Mouse (Mus musculus) heart, postnatal 14 days (tissue): ENCODE measurements around the gene Clip2. TPM values are rescaled to one million over a fixed set of nuclear protein-coding genes. Genes with fewer than 3 reads are reported as not detected.
A peak's percentile ranks its signal among the peaks of the same experiment; 100 is the strongest.

Source experiments
- DNase-seq, 2 experiments: peaks; one replicate each; pipeline ENCODE4 v3.0.0; 2021 to 2022
- intact Hi-C: fragments of 180-260 bp; cut with DNase I; formaldehyde crosslinking; loops from one replicate; pipeline ENCODE4 v1.15.1; 2025
- total RNA-seq, 2 experiments: library from RNA; stranded (reverse); gene quantifications; 2 replicates each; pipeline ENCODE4 v1.2.3; 2021

Gene Clip2
- total RNA-seq, 2 experiments from 2014 or later = 10.2 to 10.3 TPM

DNA sequence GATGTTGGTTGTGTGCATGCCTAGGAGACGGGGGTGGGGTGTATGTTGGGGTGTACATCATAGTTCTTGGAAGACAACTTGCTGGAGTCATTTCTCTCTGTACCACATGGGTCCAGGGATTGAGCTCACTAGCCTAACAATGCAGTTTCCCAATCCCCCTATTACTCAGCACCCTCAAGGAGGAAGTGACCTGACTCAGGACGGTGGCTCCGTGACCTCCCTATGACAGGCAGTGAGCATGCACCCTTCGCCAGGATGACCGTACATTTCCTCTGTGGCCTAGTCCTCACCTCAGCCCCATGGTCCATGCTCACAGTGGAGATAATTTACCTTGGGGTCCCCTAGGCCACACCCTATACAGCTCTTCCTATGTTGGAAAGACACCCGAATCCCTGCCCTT lies 19.8 kb downstream of the Clip2 start:
- intact Hi-C loops = no loop called here
- DNase-seq = no peak

GRCm38 (mm10) chr5:134531585-134531984 lies 20.6 kb downstream of the Clip2 start:
- DNase-seq = no peak
- intact Hi-C loops = no loop called here

GRCm38 (mm10) chr5:134530830-134531229 lies 21.4 kb downstream of the Clip2 start:
- intact Hi-C loops = no loop called here

GRCm38 (mm10) chr5:134528488-134528887 lies 23.7 kb downstream of the Clip2 start:
- intact Hi-C loops = no loop called here
- peak in 1 of 2 experiments; percentile 47 for DNase-seq

More at GRCm38 (mm10) chr5:134530830-134531229, 21.4 kb downstream of the Clip2 start:
- peak; percentile 64 to 77 for DNase-seq

GRCm38 (mm10) chr5:134525971-134526711 lies 26.1 kb downstream of the Clip2 start:
- intact Hi-C loops = no loop called here

GRCm38 (mm10) chr5:134523728-134524127 lies 28.5 kb downstream of the Clip2 start:
- intact Hi-C loops = no loop called here
- DNase-seq = no peak

More at GRCm38 (mm10) chr5:134525971-134526711, 26.1 kb downstream of the Clip2 start:
- no peak for DNase-seq

GRCm38 (mm10) chr5:134522524-134522923 lies 29.7 kb downstream of the Clip2 start:
- intact Hi-C loops = no loop called here
- no peak for DNase-seq

- no peak for DNase-seq
- intact Hi-C loops = no loop called here
Measured at GRCm38 (mm10) chr5:134521806-134522205, 30.4 kb downstream of the Clip2 start.

- DNase-seq = no peak
- intact Hi-C loops = no loop called here
Measured at GRCm38 (mm10) chr5:134521131-134521530, 31.1 kb downstream of the Clip2 start.

- intact Hi-C loops = no loop called here
- DNase-seq = no peak
Measured at GRCm38 (mm10) chr5:134520120-134520519, 32.1 kb downstream of the Clip2 start.

DNA sequence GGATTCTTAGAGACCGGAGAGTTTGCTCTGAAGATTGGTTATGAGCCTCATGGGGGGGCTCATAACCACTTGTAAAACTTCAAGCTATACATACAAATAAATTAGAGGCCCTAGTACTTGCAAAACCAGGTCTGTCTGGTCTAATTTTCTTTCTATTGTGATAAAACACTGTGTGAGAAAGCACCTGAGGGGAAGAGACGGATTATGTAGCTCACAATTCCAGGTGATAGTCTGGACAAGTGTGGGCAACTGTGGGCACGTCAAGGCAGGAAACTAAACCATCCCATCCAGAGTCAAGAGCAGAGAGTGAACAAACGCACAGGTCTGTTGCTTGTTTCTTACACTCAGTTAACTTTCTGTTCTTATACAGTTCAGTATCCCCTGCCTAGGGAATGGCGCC lies 32.8 kb downstream of the Clip2 start:
- DNase-seq = no peak
- intact Hi-C loops = no loop called here

DNA sequence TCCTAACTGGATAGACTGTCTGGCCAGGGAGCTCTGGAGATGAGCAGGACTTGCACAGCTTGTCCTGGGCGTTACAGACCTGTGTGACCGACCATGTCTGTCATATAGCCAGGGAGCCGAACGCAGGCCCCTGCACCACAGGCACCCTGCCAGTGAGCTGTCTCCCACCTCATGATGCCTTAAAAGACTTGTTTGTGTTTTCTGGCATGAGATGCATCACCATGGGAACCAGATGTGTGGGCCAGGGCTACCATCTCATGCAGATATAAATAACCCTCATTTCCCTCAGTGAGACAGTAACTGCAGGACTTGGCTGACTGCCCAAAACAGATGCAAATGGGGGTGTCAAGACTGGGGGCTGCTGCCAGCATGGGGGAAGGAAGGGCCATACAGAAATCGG lies 40.1 kb downstream of the Clip2 start:
- no peak for DNase-seq
- intact Hi-C loops = no loop called here

DNA sequence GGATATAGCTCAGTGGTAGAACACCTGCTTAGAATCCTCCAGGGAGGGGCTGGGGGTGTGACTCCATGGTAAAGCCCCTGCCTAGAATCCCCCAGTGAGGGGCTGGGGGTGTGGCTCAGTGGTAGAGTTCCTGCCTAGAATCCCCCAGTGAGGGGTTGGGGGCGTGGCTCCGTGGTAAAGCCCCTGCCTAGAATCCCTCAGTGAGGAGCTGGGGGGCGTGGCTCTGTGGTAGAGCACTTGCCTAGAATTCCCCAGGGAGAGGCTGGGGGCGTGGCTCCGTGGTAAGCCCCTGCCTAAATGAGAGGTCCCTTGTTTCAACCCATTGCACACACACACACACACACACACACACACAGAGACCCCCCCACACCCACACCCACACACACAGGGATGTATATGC lies 42.0 kb downstream of the Clip2 start:
- intact Hi-C loops = no loop called here
- DNase-seq = no peak

GRCm38 (mm10) chr5:134508965-134509364 lies 43.3 kb downstream of the Clip2 start:
- intact Hi-C loops = loop anchor here (5.0 kb wide), 2 partner anchors 38 to 193 kb away; no protein-coding TSS in a partner anchor

GRCm38 (mm10) chr5:134507859-134508399 lies 44.3 kb downstream of the Clip2 start:
- intact Hi-C loops = loop anchor here (2.0 to 5.0 kb wide), 3 partner anchors 39 to 194 kb away; partner anchors contain the start of gene Rfc2
- no peak for DNase-seq

More at GRCm38 (mm10) chr5:134508965-134509364, 43.3 kb downstream of the Clip2 start:
- no peak for DNase-seq

- intact Hi-C loops = loop anchor here (2.0 to 5.0 kb wide), 3 partner anchors 40 to 195 kb away; partner anchors contain the start of gene Rfc2
Measured at GRCm38 (mm10) chr5:134507307-134507706, 44.9 kb downstream of the Clip2 start.

GRCm38 (mm10) chr5:134505810-134506292 lies 46.4 kb downstream of the Clip2 start:
- DNase-seq = no peak
- intact Hi-C loops = loop anchor here (2.0 to 5.0 kb wide), 3 partner anchors 41 to 196 kb away; partner anchors contain the start of gene Rfc2

More at GRCm38 (mm10) chr5:134507307-134507706, 44.9 kb downstream of the Clip2 start:
- DNase-seq = peak; percentile 77 to 84

GRCm38 (mm10) chr5:134502591-134502990 lies 49.6 kb downstream of the Clip2 start:
- no peak for DNase-seq
- intact Hi-C loops = no loop called here

GRCm38 (mm10) chr5:134501453-134501852 lies 50.8 kb downstream of the Clip2 start:
- no peak for DNase-seq
- intact Hi-C loops = loop anchor here (2.0 kb wide), 1 partner anchor 399 kb away; no protein-coding TSS in a partner anchor

- intact Hi-C loops = loop anchor here (2.0 kb wide), 1 partner anchor 400 kb away; no protein-coding TSS in a partner anchor
- DNase-seq = no peak
Measured at GRCm38 (mm10) chr5:134500681-134501080, 51.6 kb downstream of the Clip2 start.

- intact Hi-C loops = loop anchor here (2.0 kb wide), 1 partner anchor 401 kb away; no protein-coding TSS in a partner anchor
- DNase-seq = peak; percentile 56 to 68
Measured at GRCm38 (mm10) chr5:134500062-134500461, 52.2 kb downstream of the Clip2 start.
